Mouse (Mus musculus) neural tube, embryonic 11.5 days (tissue): Measurements from ENCODE around the gene Obscn. TPM values are rescaled to one million over a fixed set of nuclear protein-coding genes. Genes with fewer than 3 reads are reported as not detected.

Experiments
- ATAC-seq: fragments of 200-750 bp; cut with Nextera tagmentation; 2 replicates; pipeline ENCODE4 v1.8.0; 2017; ENCODE audit warnings: moderate number of reproducible peaks, mild to moderate bottlenecking, moderate TSS enrichment, moderate library complexity; ENCODE audit not compliant: insufficient read depth, low FRiP score, low TSS enrichment
- DNase-seq: peaks from one replicate; pipeline ENCODE4 v3.0.0-alpha.2; 2015; ENCODE audit warnings: low spot score
- H3K27ac ChIP-seq: fragments of 300-500 bp; sonication (generic); 2 replicates; pipeline ENCODE4 v1.5.1; 2014; ENCODE audit warnings: low read depth, mild to moderate bottlenecking, low read length
- H3K27me3 ChIP-seq: fragments of 300-500 bp; sonication (generic); 2 replicates; pipeline ENCODE4 v1.6.1; 2014; ENCODE audit warnings: mild to moderate bottlenecking, low read length, mixed read lengths; ENCODE audit not compliant: control insufficient read depth, insufficient read depth
- H3K36me3 ChIP-seq: fragments of 300-500 bp; sonication (generic); 2 replicates; pipeline ENCODE4 v1.6.1; 2014; ENCODE audit warnings: mild to moderate bottlenecking, low read length, moderate library complexity, mixed read lengths; ENCODE audit not compliant: control insufficient read depth, insufficient read depth
- H3K4me1 ChIP-seq: fragments of 300-500 bp; sonication (generic); 2 replicates; pipeline ENCODE4 v1.6.1; 2014; ENCODE audit warnings: low read length, mixed read lengths; ENCODE audit not compliant: control insufficient read depth, insufficient read depth
- H3K4me2 ChIP-seq: fragments of 300-500 bp; sonication (generic); 2 replicates; pipeline ENCODE4 v1.6.1; 2014; ENCODE audit warnings: low read depth, mild to moderate bottlenecking, moderate library complexity
- H3K4me3 ChIP-seq: fragments of 300-500 bp; sonication (generic); 2 replicates; pipeline ENCODE4 v1.5.1; 2014; ENCODE audit warnings: low read depth, low read length
- H3K9ac ChIP-seq: fragments of 300-500 bp; sonication (generic); 2 replicates; pipeline ENCODE4 v1.6.1; 2014; ENCODE audit warnings: mild to moderate bottlenecking, low read length
- H3K9me3 ChIP-seq: fragments of 300-500 bp; sonication (generic); 2 replicates; pipeline ENCODE4 v1.6.1; 2016; ENCODE audit warnings: low read length; ENCODE audit not compliant: control insufficient read depth
- WGBS: fragments of 180-500 bp; shearing (Covaris S2); extraction: QIAGEN DNeasy Blood & Tissue Kit; methylation state at CpG from one replicate; pipeline ENCODE4 v1.1.7; 2014; 5-methylcytosine and 5-hydroxymethylcytosine counted together
- polyA plus RNA-seq: library from polyadenylated mRNA; unstranded; fragments of >200 nt; fragmentation: Nextera tagmentation; extraction: Ambion mirVana; gene quantifications from 2 replicates; pipeline ENCODE4 v1.2.1, GENCODE M21; 2014

Obscn gene
- polyA plus RNA-seq, 1 experiment from 2014 or later, result 0.88 TPM

- H3K4me1 ChIP-seq, result no peaks in the 10 kb centered on the region
- H3K4me2 ChIP-seq, result no peak overlapping the region
- WGBS, result 94% methylated on average over 10 of the region's 10 CpGs
- ATAC-seq, result no peak
- DNase-seq, result no peak
- H3K27ac ChIP-seq, result no peak overlapping the region
- H3K9ac ChIP-seq, result no peak overlapping the region
- H3K9me3 ChIP-seq, result no peaks in the 10 kb centered on the region
- H3K27me3 ChIP-seq, result no peaks in the 10 kb centered on the region
- H3K36me3 ChIP-seq, result no peaks in the 10 kb centered on the region
- no peak overlapping the region for H3K4me3 ChIP-seq
Observed at GRCm38 (mm10) chr11:59087581-59087980, 48.6 kb downstream of the Obscn start.

GRCm38 (mm10) chr11:59085200-59085599 is 51.0 kb downstream of the Obscn start:
- 91% methylated on average over 5 of the region's 6 CpGs for WGBS
- ATAC-seq, result no peak

GRCm38 (mm10) chr11:59083125-59083524 is 53.1 kb downstream of the Obscn start:
- H3K27ac ChIP-seq, result no peak overlapping the region
- WGBS, result 89% methylated on average over 3 of the region's 3 CpGs
- no peaks in the 10 kb centered on the region for H3K27me3 ChIP-seq
- no peaks in the 10 kb centered on the region for H3K9me3 ChIP-seq
- no peaks in the 10 kb centered on the region for H3K4me1 ChIP-seq
- ATAC-seq (no peak), DNase-seq (no peak)
- H3K9ac ChIP-seq, result no peak overlapping the region
- H3K36me3 ChIP-seq, result no peaks in the 10 kb centered on the region
- no peak overlapping the region for H3K4me2 ChIP-seq
- H3K4me3 ChIP-seq, result no peak overlapping the region

More at GRCm38 (mm10) chr11:59085200-59085599, 51.0 kb downstream of the Obscn start:
- Histone ChIP-seq H3K27ac (no peak overlapping the region), H3K4me2 (no peak overlapping the region), H3K4me3 (no peak overlapping the region), H3K9ac (no peak overlapping the region), H3K36me3 (no peaks in the 10 kb centered on the region), H3K9me3 (no peaks in the 10 kb centered on the region), H3K27me3 (no peaks in the 10 kb centered on the region), H3K4me1 (no peaks in the 10 kb centered on the region)
- no peak for DNase-seq

- 90% methylated on average over 11 of the region's 11 CpGs for WGBS
- no peak overlapping the region for H3K4me3 ChIP-seq
Observed at GRCm38 (mm10) chr11:59078311-59078710, 57.9 kb downstream of the Obscn start.

GRCm38 (mm10) chr11:59070321-59070720 is 65.9 kb downstream of the Obscn start:
- Histone ChIP-seq H3K4me1 (no peaks in the 10 kb centered on the region), H3K27me3 (no peaks in the 10 kb centered on the region), H3K9ac (no peak overlapping the region), H3K4me2 (no peak overlapping the region), H3K4me3 (no peak overlapping the region), H3K9me3 (no peaks in the 10 kb centered on the region), H3K27ac (no peak overlapping the region), H3K36me3 (no peaks in the 10 kb centered on the region)
- WGBS, result 81% methylated on average over 2 of the region's 2 CpGs
- ATAC-seq (no peak), DNase-seq (no peak)

More at GRCm38 (mm10) chr11:59078311-59078710, 57.9 kb downstream of the Obscn start:
- no peaks in the 10 kb centered on the region for H3K27me3 ChIP-seq
- DNase-seq, result no peak
- H3K4me1 ChIP-seq, result no peaks in the 10 kb centered on the region
- H3K9me3 ChIP-seq, result no peaks in the 10 kb centered on the region
- H3K36me3 ChIP-seq, result no peaks in the 10 kb centered on the region
- no peak overlapping the region for H3K4me2 ChIP-seq
- ATAC-seq, result no peak
- H3K9ac ChIP-seq, result no peak overlapping the region
- H3K27ac ChIP-seq, result no peak overlapping the region

- H3K9me3 ChIP-seq, result no peaks in the 10 kb centered on the region
- DNase-seq (no peak), ATAC-seq (no peak)
- no peak overlapping the region for H3K4me2 ChIP-seq
- H3K27ac ChIP-seq, result no peak overlapping the region
- WGBS, result 83% methylated on average over 8 of the region's 8 CpGs
- H3K36me3 ChIP-seq, result no peaks in the 10 kb centered on the region
- no peak overlapping the region for H3K4me3 ChIP-seq
- H3K4me1 ChIP-seq, result no peaks in the 10 kb centered on the region
- no peaks in the 10 kb centered on the region for H3K27me3 ChIP-seq
- H3K9ac ChIP-seq, result no peak overlapping the region
Observed at GRCm38 (mm10) chr11:59068922-59069321, 67.3 kb downstream of the Obscn start.

- Histone ChIP-seq H3K4me3 (no peak overlapping the region), H3K9ac (no peak overlapping the region), H3K4me2 (no peak overlapping the region), H3K27ac (no peak overlapping the region), H3K27me3 (no peaks in the 10 kb centered on the region), H3K36me3 (no peaks in the 10 kb centered on the region), H3K9me3 (no peaks in the 10 kb centered on the region), H3K4me1 (no peaks in the 10 kb centered on the region)
- DNase-seq (no peak), ATAC-seq (no peak)
- WGBS, result 50% methylated on average over 1 of the region's 1 CpGs
Observed at GRCm38 (mm10) chr11:59068433-59068832, 67.8 kb downstream of the Obscn start.

GRCm38 (mm10) chr11:59067921-59068320 is 68.3 kb downstream of the Obscn start:
- H3K4me3 ChIP-seq, result no peak overlapping the region
- no peak overlapping the region for H3K9ac ChIP-seq
- no peak overlapping the region for H3K4me2 ChIP-seq
- no peak for DNase-seq
- H3K27me3 ChIP-seq, result no peaks in the 10 kb centered on the region
- ATAC-seq, result no peak
- WGBS, result 88% methylated on average over 9 of the region's 9 CpGs
- H3K27ac ChIP-seq, result no peak overlapping the region
- no peaks in the 10 kb centered on the region for H3K9me3 ChIP-seq
- H3K4me1 ChIP-seq, result no peaks in the 10 kb centered on the region
- H3K36me3 ChIP-seq, result no peaks in the 10 kb centered on the region

GRCm38 (mm10) chr11:59058025-59058424 is 78.2 kb downstream of the Obscn start:
- no peak overlapping the region for H3K4me3 ChIP-seq

More at GRCm38 (mm10) chr11:59058025-59058424, 78.2 kb downstream of the Obscn start:
- Histone ChIP-seq H3K4me2 (no peak overlapping the region), H3K9ac (no peak overlapping the region), H3K36me3 (no peaks in the 10 kb centered on the region), H3K4me1 (no peaks in the 10 kb centered on the region), H3K27ac (no peak overlapping the region), H3K27me3 (no peaks in the 10 kb centered on the region), H3K9me3 (no peaks in the 10 kb centered on the region)
- WGBS, result 72% methylated on average over 3 of the region's 3 CpGs
- DNase-seq (no peak), ATAC-seq (no peak)
